Mouse (Mus musculus): ENCODE data around the gene Jph4. TPM values are rescaled to one million over a fixed set of nuclear protein-coding genes. Genes with fewer than 3 reads are reported as not detected.

Jph4 gene
- total and polyA plus RNA-seq, 3 experiments: not detected

DNA sequence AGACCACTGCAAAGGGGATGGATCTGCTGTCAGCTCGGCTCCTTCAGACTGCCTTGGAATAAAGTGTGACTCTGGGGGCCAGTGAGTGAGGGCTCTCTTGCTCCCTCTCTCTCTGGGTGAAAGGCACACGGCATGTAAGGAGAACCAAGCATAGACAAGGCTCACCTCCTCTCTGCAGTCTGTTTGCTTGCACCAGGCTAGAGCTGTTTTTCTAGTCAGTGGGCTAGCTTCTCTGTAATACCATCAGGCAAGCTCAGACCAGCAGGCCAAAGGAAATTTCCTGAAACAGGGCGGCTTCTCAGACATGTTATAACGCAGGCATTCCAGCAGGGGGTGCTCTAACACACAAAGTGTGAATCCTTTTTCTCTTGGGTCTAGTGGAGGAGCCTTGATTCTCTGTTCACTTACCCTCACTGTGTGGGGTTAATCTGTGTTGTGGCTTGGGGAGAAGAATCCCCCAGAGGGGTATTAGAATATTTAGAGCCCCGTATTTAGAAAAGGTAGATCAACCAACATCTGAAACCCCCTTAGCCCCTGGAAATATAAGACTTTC, 31.7 kb upstream of the Jph4 start:
- TF ChIP-seq HCFC1 (IDR thresholded peaks at IDR 0.05; ENCODE audit: low read depth, low read length) (no peak), RCOR1 (conservative IDR thresholded peaks at IDR 0.05; ENCODE audit: low read depth, low read length) (no peak), E2F4 (IDR thresholded peaks at IDR 0.05; ENCODE audit: insufficient replicate concordance, low read depth, low read length) (no peak), JUND (conservative IDR thresholded peaks at IDR 0.05; ENCODE audit: low read depth, low read length) (0 out of 2 replicates have a peak, but pooled peaks have one; percentile 17), MAZ (IDR thresholded peaks at IDR 0.05; ENCODE audit: low read depth, low read length) (no peak), UBTF (IDR thresholded peaks at IDR 0.05; ENCODE audit: low read depth, low read length) (no peak), BHLHE40 (IDR thresholded peaks at IDR 0.05; ENCODE audit: low read depth, low read length) (no peak), NELFE (IDR thresholded peaks at IDR 0.05; ENCODE audit: low read depth, low read length) (no peak), USF1 (IDR thresholded peaks at IDR 0.05; ENCODE audit: low read depth, low read length) (no peak), ETS1 (conservative IDR thresholded peaks at IDR 0.05; ENCODE audit: low read depth, low read length) (no peak), CTCF (conservative IDR thresholded peaks at IDR 0.05 in 1 of 2, IDR thresholded peaks at IDR 0.05 in 1 of 2; ENCODE audit: low read depth in 2 of 2, low read length in 2 of 2) (peak; percentile 93 to 94), SIN3A (IDR thresholded peaks at IDR 0.05; ENCODE audit: low read length) (no peak), GABPA (IDR thresholded peaks at IDR 0.05; ENCODE audit: insufficient replicate concordance, low read depth, low read length) (no peak), MYC (IDR thresholded peaks at IDR 0.05; ENCODE audit: low read depth, low read length) (no peak), RAD21 (IDR thresholded peaks at IDR 0.05; ENCODE audit: low read depth, low read length) (peak; percentile 91), SMC3 (IDR thresholded peaks at IDR 0.05; ENCODE audit: low read depth, low read length) (peak; percentile 81), JUN (IDR thresholded peaks at IDR 0.05; ENCODE audit: insufficient read depth, low read depth, low read length) (no peak), IRF4 (IDR thresholded peaks at IDR 0.05; ENCODE audit: low read depth, low read length) (peak; percentile 33; the same call in 1 of the 2 replicates), PAX5 (IDR thresholded peaks at IDR 0.05; ENCODE audit: low read length) (no peak), ELF1 (IDR thresholded peaks at IDR 0.05; ENCODE audit: low read depth, low read length) (no peak), USF2 (conservative IDR thresholded peaks at IDR 0.05; ENCODE audit: low read depth, low read length) (no peak), EP300 (IDR thresholded peaks at IDR 0.05; ENCODE audit: low read length) (no peak), MAX (IDR thresholded peaks at IDR 0.05; ENCODE audit: low read length) (peak; percentile 36; the same call in 1 of the 2 replicates), POLR2AphosphoS2 (IDR thresholded peaks at IDR 0.05; ENCODE audit: low read depth, low read length) (no peak), KAT2A (IDR thresholded peaks at IDR 0.05; ENCODE audit: insufficient replicate concordance, low read length) (no peak), ZNF384 (IDR thresholded peaks at IDR 0.05; ENCODE audit: low read depth, low read length) (no peak), ZC3H11A (IDR thresholded peaks at IDR 0.05; ENCODE audit: low read depth, low read length) (peak; percentile 43), TCF12 (IDR thresholded peaks at IDR 0.05; ENCODE audit: low read depth, low read length) (0 out of 2 replicates have a peak, but pooled peaks have one; percentile 13), TBP (conservative IDR thresholded peaks at IDR 0.05; ENCODE audit: low read depth, low read length) (no peak), CHD1 (IDR thresholded peaks at IDR 0.05; ENCODE audit: low read depth, low read length) (no peak)
- in situ Hi-C loops (cut with MboI; ENCODE audit: low pct_ligation_motif_present, low pct_unique_long_range_greater_than_20kb, low sequenced_read_pairs): no loop called here
- Histone ChIP-seq H3K4me3 (replicated peaks in 1 of 3; ENCODE audit: low read depth in 2 of 3, low read length in 2 of 3, poor library complexity in 1 of 3) (no peak overlapping the region), H3K27me3 (replicated peaks) (no peaks in the 10 kb centered on the region), H3K79me2 (replicated peaks; ENCODE audit: control insufficient read depth, extremely low read depth, insufficient read depth, poor library complexity, severe bottlenecking) (no peaks in the 10 kb centered on the region), H3K9me3 (replicated peaks; ENCODE audit: low read length) (no peaks in the 10 kb centered on the region), H3K4me1 (ENCODE audit: control insufficient read depth in 1 of 2, insufficient read depth in 2 of 2) (peaks cover 16 to 57% of the 10 kb centered on the region in 2 experiments), H3K36me3 (replicated peaks in 1 of 2; ENCODE audit: control insufficient read depth in 1 of 2, insufficient read depth in 1 of 2, low read length in 1 of 2) (no peaks in the 10 kb centered on the region), H3K9ac (ENCODE audit: insufficient read depth, low read depth) (no peak overlapping the region), H3K4me2 (ENCODE audit: insufficient read depth, low read depth, poor library complexity, severe bottlenecking) (no peak overlapping the region), H3K27ac (ENCODE audit: insufficient read depth, low read depth) (no peak overlapping the region)
- peak; percentile 83 for DNase-seq (ENCODE audit: extremely low read depth)
- dilution Hi-C loops (cut with MboI; ENCODE audit: extremely low pct_ligation_motif_present, extremely low pct_unique_long_range_greater_than_20kb, low sequenced_read_pairs): no loop called here
